Mouse (Mus musculus) left cerebral cortex, postnatal 4 days (tissue): ENCODE measurements around the gene Alox12e. TPM values are rescaled to one million over a fixed set of nuclear protein-coding genes. Genes with fewer than 3 reads are reported as not detected.
"Not testable (repeated sequence)": the region's sequence is repeated elsewhere in the genome, so short reads cannot be mapped to it uniquely, and the experiment has no call there.

Experiments used
- DNase-seq: peaks from one replicate; pipeline ENCODE4 v3.0.0-alpha.2; 2022
- intact Hi-C: fragments of 180-260 bp; cut with DNase I; formaldehyde crosslinking; loops from one replicate; pipeline ENCODE4 v1.15.1; 2025
- total RNA-seq, 2 experiments: library from RNA; stranded (reverse); gene quantifications; 2 replicates each; pipeline ENCODE4 v1.2.3; 2021

Alox12e gene
- total RNA-seq = under 1 TPM; 0.26 to 0.42 TPM

GRCm38 (mm10) chr11:70322528-70322927 is at the start of gene Alox12e:
Alox12e (minus strand) TSS chr11:70322628.
- intact Hi-C loops = no loop called here
- no peak for DNase-seq

GRCm38 (mm10) chr11:70368626-70369025 is 46.2 kb upstream of the Alox12e start:
- intact Hi-C loops, DNase-seq: not testable (repeated sequence)

DNA sequence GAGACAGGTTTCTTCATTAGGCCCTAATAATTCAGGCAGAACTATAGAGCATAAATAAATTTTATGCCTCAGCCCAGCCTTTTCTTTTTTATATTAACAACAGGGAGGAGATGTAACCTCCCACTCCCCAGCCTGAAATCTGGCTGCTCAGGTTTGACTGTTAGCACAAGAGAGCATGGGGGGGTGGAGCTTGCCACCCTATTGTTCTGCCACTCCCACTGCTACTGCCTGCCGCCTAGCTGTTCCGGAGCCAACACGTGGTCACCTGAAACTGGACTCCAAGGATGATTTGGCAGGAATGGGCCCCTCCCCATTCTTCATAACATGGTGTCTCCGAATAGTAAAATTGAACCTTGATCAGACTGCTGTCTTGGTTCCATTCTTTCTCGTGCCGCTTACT is 45.3 kb upstream of the Alox12e start:
- intact Hi-C loops, DNase-seq: not testable (repeated sequence)

GRCm38 (mm10) chr11:70351868-70352267 is 29.4 kb upstream of the Alox12e start, which contains the start of gene Alox15:
Alox15 (minus strand) TSS chr11:70352031.
- intact Hi-C loops = no loop called here
- no peak for DNase-seq

DNA sequence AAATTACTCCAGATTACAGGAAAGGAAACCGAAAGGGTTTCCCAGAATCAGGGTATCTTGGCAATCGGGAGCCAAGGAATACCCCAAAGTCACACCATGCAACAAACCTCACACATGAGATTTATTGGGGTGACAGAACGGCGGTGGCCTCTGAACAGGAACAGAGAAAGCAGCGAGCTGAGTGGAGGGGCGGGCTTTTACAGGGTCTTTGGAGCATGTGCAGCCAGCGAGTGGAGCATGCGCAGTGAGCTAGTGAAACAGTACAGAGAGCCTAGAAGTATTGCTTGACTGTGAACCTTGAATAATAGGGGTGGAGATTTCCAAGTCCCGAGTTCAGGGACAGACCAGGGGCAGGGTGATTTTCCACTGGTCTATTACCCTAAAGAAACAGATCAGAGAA is 26.2 kb upstream of the Alox12e start:
- intact Hi-C loops = no loop called here

GRCm38 (mm10) chr11:70347861-70348260 is 25.4 kb upstream of the Alox12e start:
- DNase-seq = no peak
- intact Hi-C loops = no loop called here

More for the DNA sequence above, 26.2 kb upstream of the Alox12e start:
- no peak for DNase-seq

- DNase-seq = no peak
- intact Hi-C loops = no loop called here
Measured at GRCm38 (mm10) chr11:70345546-70345945, 23.1 kb upstream of the Alox12e start.

GRCm38 (mm10) chr11:70345061-70345460 is 22.6 kb upstream of the Alox12e start:
- no peak for DNase-seq
- intact Hi-C loops = no loop called here

- intact Hi-C loops = loop anchor here (10.0 kb wide), 1 partner anchor 105 kb away; the partner anchor contains the start of genes 0610010K14Rik, Gm21988 and Rnasek
- no peak for DNase-seq
Measured at GRCm38 (mm10) chr11:70339481-70339880, 17.1 kb upstream of the Alox12e start.

- intact Hi-C loops = loop anchor here (10.0 kb wide), 1 partner anchor 100 kb away; the partner anchor contains the start of genes 0610010K14Rik, Gm21988 and Rnasek
- DNase-seq = peak; percentile 76
Measured at GRCm38 (mm10) chr11:70334477-70334876, 12.0 kb upstream of the Alox12e start.

DNA sequence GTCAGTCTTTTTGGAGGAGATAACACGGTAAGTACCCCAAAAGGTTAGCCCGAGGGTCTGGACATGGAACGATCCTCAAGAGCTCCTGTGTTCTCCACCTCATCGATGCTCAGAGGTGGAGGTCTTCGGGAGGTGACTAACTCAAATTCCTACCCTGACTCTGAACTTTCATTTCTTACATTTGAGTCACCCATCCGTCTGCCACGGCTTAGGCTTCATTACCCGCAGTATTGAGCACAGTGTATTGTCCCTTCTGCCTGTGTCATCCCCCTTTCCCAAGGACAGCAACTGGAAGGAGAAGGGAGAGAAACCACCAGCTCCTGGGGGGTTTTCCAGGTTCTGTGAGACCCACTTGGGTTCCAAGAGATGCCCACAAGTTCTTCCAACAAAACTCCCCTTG is 2.3 kb upstream of the Alox12e start:
- DNase-seq = no peak
- intact Hi-C loops = no loop called here

GRCm38 (mm10) chr11:70321664-70322063 is 764 bp downstream of the Alox12e start:
- peak; percentile 59 for DNase-seq
- intact Hi-C loops = no loop called here

GRCm38 (mm10) chr11:70319614-70320013 is 2.8 kb downstream of the Alox12e start:
- intact Hi-C loops = no loop called here

GRCm38 (mm10) chr11:70313833-70314232 is 8.6 kb downstream of the Alox12e start:
- intact Hi-C loops = loop anchor here (5.0 kb wide), 1 partner anchor 72 kb away; no protein-coding TSS in a partner anchor
- no peak for DNase-seq

More at GRCm38 (mm10) chr11:70319614-70320013, 2.8 kb downstream of the Alox12e start:
- peak; percentile 16 for DNase-seq

GRCm38 (mm10) chr11:70309341-70309740 is 13.1 kb downstream of the Alox12e start:
- DNase-seq = peak; percentile 33
- intact Hi-C loops = no loop called here

DNA sequence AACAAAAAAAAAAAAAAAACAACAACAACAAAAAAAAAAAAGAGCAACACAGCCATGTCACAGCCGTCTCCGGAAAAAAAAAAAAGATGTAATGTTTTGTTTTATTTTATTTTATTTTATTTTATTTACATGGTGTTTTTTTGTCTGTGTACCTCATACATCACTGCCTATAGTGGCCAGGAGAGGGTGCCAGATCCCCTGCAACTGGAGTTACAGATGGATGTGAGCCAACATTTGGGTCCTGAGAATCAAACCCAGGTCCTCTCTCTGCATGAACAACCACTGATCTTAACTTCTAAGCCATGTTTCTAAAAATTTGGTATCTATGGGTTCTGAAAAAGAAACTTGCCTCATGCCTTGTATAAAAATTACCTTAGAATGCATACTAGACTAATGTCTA is 14.1 kb downstream of the Alox12e start:
- intact Hi-C loops = no loop called here
- no peak for DNase-seq

GRCm38 (mm10) chr11:70306159-70306558 is 16.3 kb downstream of the Alox12e start:
- intact Hi-C loops = no loop called here
- no peak for DNase-seq

GRCm38 (mm10) chr11:70302293-70302692 is 20.1 kb downstream of the Alox12e start:
- intact Hi-C loops = no loop called here
- no peak for DNase-seq

- intact Hi-C loops = no loop called here
- DNase-seq = no peak
Measured at GRCm38 (mm10) chr11:70297836-70298454, 24.5 kb downstream of the Alox12e start.

DNA sequence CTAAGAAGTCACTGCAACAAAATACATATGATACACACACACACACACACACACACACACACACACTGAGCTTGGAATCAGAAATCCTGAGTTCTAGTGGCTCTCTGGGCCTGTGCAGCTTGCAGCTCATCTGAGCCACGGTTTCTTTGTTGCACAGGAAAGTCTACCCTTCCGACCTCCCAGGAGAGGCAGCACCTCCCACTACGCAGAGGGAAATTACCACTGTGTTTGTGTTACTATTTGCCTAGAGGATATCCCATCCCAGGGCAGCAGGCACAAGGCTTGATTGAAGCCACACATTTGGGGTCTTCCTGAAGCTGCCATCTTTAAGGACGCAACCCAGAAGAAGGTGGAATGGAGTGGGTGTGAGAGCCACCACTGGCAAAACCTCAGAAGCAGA is 25.0 kb downstream of the Alox12e start:
- no peak for DNase-seq
- intact Hi-C loops = no loop called here

GRCm38 (mm10) chr11:70293881-70294280 is 28.5 kb downstream of the Alox12e start:
- peak; percentile 16 for DNase-seq
- intact Hi-C loops = no loop called here

- intact Hi-C loops = no loop called here
Measured at GRCm38 (mm10) chr11:70291235-70291634, 31.2 kb downstream of the Alox12e start.

More at GRCm38 (mm10) chr11:70291235-70291634, 31.2 kb downstream of the Alox12e start:
- DNase-seq = no peak
